Mouse (Mus musculus) hindbrain, embryonic 11.5 days (tissue): ENCODE measurements around the gene Rnf207. TPM values are rescaled to one million over a fixed set of nuclear protein-coding genes. Genes with fewer than 3 reads are reported as not detected.

Experiments used
- ATAC-seq: fragments of 200-750 bp; cut with Nextera tagmentation; 2 replicates; pipeline ENCODE4 v1.8.0; 2017; ENCODE audit warnings: mild to moderate bottlenecking, moderate TSS enrichment, moderate library complexity; ENCODE audit not compliant: low FRiP score
- DNase-seq: peaks from one replicate; pipeline ENCODE4 v3.0.0-alpha.2; 2015; ENCODE audit warnings: low spot score
- H3K27ac ChIP-seq: fragments of 300-500 bp; sonication (generic); 2 replicates; pipeline ENCODE4 v1.5.1; 2014; ENCODE audit warnings: mild to moderate bottlenecking, low read depth, low read length
- H3K27me3 ChIP-seq: fragments of 300-500 bp; sonication (generic); 2 replicates; pipeline ENCODE4 v1.6.1; 2014; ENCODE audit warnings: mild to moderate bottlenecking, low read length, moderate library complexity, mixed read lengths; ENCODE audit not compliant: control insufficient read depth, insufficient read depth
- H3K36me3 ChIP-seq: fragments of 300-500 bp; sonication (generic); 2 replicates; pipeline ENCODE4 v1.6.1; 2014; ENCODE audit warnings: mild to moderate bottlenecking, low read length, moderate library complexity, mixed read lengths; ENCODE audit not compliant: control insufficient read depth, insufficient read depth
- H3K4me1 ChIP-seq: fragments of 300-500 bp; sonication (generic); replicated peaks from 2 replicates; pipeline ENCODE4 v1.6.1; 2014; ENCODE audit warnings: low read length, mixed read lengths; ENCODE audit not compliant: control insufficient read depth, insufficient read depth
- H3K4me2 ChIP-seq: fragments of 300-500 bp; sonication (generic); replicated peaks from 2 replicates; pipeline ENCODE4 v1.6.1; 2014; ENCODE audit warnings: mild to moderate bottlenecking, low read depth, low read length
- H3K4me3 ChIP-seq: fragments of 300-500 bp; sonication (generic); 2 replicates; pipeline ENCODE4 v1.5.1; 2014; ENCODE audit warnings: low read depth, low read length
- H3K9ac ChIP-seq: fragments of 300-500 bp; sonication (generic); 2 replicates; pipeline ENCODE4 v1.6.1; 2014; ENCODE audit warnings: low read depth, low read length
- H3K9me3 ChIP-seq: fragments of 300-500 bp; sonication (generic); 2 replicates; pipeline ENCODE4 v1.6.1; 2016; ENCODE audit warnings: low read length; ENCODE audit not compliant: control insufficient read depth
- WGBS: fragments of 180-500 bp; shearing (Covaris S2); extraction: QIAGEN DNeasy Blood & Tissue Kit; methylation state at CpG from one replicate; pipeline ENCODE4 v1.1.7; 2014; 5-methylcytosine and 5-hydroxymethylcytosine counted together
- polyA plus RNA-seq: library from polyadenylated mRNA; unstranded; fragments of >200 nt; fragmentation: Nextera tagmentation; extraction: Ambion mirVana; gene quantifications from 2 replicates; pipeline ENCODE4 v1.2.1, GENCODE M21; 2014

Rnf207 gene
- polyA plus RNA-seq, 1 experiment from 2014 or later: 1.5 TPM

DNA sequence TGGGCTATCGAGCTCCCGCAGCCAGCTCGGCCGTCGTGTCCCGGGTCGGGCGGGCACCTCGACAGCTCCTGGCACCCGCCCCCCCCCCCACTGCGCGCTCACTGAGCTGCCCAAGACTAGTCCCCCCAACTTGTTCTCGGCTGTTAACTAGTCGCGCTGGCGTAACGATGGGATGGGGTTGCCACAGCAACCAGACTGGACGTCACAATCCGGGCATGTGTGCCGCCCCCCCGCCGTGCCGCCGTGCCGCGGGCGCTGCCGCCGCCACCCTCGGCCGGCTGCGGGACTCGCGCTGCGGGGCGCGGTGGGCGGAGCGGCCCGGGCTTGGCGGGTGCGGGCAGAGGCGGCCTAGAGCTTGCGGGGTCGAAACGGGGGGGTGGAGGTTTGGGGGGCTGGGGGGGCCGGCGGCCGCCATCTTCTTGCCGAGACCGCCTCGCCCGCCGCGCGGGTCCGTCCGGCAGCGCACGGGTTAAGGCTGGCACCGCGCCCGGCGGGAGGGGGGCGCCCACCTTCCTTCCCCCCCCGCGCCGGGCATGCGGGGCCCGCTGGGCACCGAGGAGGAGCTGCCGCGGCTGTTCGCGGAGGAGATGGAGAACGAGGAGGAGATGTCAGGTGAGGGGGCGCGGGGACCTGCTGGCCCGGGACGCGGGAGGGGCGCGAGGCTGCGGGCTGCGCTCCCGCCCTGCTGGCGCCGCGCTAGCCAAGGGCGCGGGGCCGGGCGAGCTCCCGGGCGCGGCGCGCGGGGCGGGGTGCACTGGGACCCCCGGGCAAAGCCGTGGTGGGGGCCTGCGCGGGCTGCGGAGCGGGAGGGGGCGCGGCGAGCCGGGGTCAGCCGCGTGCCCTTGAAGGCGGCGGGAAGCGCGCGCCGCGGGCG is 19.9 kb upstream of the Rnf207 start, which contains the start of gene Chd5:
Chd5 (plus strand) TSS at position 233 of the 874 bp plus-strand sequence.
- Histone ChIP-seq H3K4me3 (peak within 1 kb of the TSS; percentile 46), H3K36me3 (no peaks in the 10 kb centered on the region; the same call in 1 of the 2 replicates), H3K9ac (peak within 1 kb of the TSS; percentile 62), H3K4me1 (peaks cover 9% of the 10 kb centered on the region), H3K4me2 (peak within 1 kb of the TSS; percentile 99), H3K27me3 (peaks cover 38% of the 10 kb centered on the region), H3K9me3 (no peaks in the 10 kb centered on the region), H3K27ac (no peak within 1 kb of the TSS)
- DNase-seq (peak; percentile 41), ATAC-seq (peak; percentile 48; the same call in 1 of the 2 replicates)
- 2% methylated on average over 43 of the region's 120 CpGs for WGBS

DNA sequence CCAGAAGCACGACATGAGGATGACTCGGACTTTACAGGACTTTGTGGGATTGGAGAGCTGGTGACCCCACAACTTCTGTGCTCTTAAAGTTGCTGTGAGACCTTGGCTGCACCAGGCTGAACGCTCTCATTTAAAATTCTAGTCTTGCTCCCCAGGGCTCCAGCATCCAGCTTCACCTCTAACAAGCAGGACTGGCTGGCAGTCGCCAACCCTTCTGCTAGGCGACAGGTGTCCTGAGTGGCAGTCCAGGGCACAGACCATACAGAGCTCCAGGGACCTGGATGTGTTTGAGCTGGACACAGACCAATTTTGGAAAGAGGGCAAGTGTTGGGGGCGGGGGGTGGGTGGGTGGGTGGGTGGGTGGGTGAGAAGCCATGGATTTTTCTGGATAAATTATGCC is 19.0 kb upstream of the Rnf207 start:
- no peak overlapping the region for H3K4me3 ChIP-seq
- DNase-seq: no peak
- no peaks in the 10 kb centered on the region for H3K9me3 ChIP-seq
- H3K36me3 ChIP-seq: peaks cover 2% of the 10 kb centered on the region; the same call in 1 of the 2 replicates
- H3K4me2 ChIP-seq: no peak overlapping the region
- 23% methylated on average over 6 of the region's 6 CpGs for WGBS
- no peak for ATAC-seq
- H3K27ac ChIP-seq: no peak overlapping the region
- peaks cover 38% of the 10 kb centered on the region for H3K27me3 ChIP-seq
- no peak overlapping the region for H3K9ac ChIP-seq
- peaks cover 9% of the 10 kb centered on the region for H3K4me1 ChIP-seq

GRCm38 (mm10) chr4:152333587-152333986 is 14.8 kb upstream of the Rnf207 start:
- Histone ChIP-seq H3K27me3 (peaks cover 11% of the 10 kb centered on the region), H3K9me3 (no peaks in the 10 kb centered on the region), H3K4me3 (no peak overlapping the region), H3K27ac (no peak overlapping the region), H3K36me3 (peaks cover 11% of the 10 kb centered on the region), H3K9ac (no peak overlapping the region), H3K4me2 (no peak overlapping the region), H3K4me1 (peaks cover under 1% of the 10 kb centered on the region; the same call in 1 of the 2 replicates)
- DNase-seq: no peak
- 93% methylated on average over 12 of the region's 12 CpGs for WGBS
- ATAC-seq: no peak

DNA sequence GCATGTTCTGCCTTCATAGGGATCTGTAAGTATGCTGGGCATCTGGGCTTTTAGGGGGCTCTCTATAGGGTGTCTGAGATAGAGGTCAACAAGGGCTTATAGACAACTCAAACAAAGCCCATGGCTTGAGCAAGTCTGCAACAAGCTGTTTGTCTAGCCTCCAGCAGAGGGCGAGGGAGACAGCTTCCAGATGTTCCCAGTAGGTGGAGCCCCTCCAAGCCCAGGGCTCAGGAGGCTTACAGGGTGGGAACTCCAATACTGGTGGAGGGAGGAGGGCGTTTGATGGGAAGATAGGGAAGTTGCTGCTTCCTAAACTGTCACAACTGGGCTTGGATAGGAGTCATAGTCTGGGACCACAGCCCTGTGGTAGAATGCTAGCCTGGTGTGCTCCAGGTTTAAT is 14.2 kb upstream of the Rnf207 start:
- 51% methylated on average over 2 of the region's 2 CpGs for WGBS
- H3K36me3 ChIP-seq: peaks cover 11% of the 10 kb centered on the region
- H3K4me3 ChIP-seq: no peak overlapping the region
- DNase-seq (peak; percentile 84), ATAC-seq (peak; percentile 60; the same call in 1 of the 2 replicates)
- no peaks in the 10 kb centered on the region for H3K9me3 ChIP-seq
- H3K4me2 ChIP-seq: no peak overlapping the region
- H3K9ac ChIP-seq: no peak overlapping the region
- H3K27me3 ChIP-seq: peaks cover 5% of the 10 kb centered on the region
- H3K27ac ChIP-seq: no peak overlapping the region
- no peaks in the 10 kb centered on the region for H3K4me1 ChIP-seq

GRCm38 (mm10) chr4:152328691-152329090 is 9.9 kb upstream of the Rnf207 start:
- Histone ChIP-seq H3K27ac (no peak overlapping the region), H3K36me3 (peaks cover 11% of the 10 kb centered on the region), H3K9ac (no peak overlapping the region), H3K27me3 (no peaks in the 10 kb centered on the region), H3K4me2 (no peak overlapping the region), H3K9me3 (no peaks in the 10 kb centered on the region), H3K4me3 (no peak overlapping the region), H3K4me1 (peaks cover 4% of the 10 kb centered on the region)
- 85% methylated on average over 6 of the region's 6 CpGs for WGBS
- ATAC-seq (no peak), DNase-seq (peak; percentile 62)

- ATAC-seq (no peak), DNase-seq (no peak)
- no peaks in the 10 kb centered on the region for H3K27me3 ChIP-seq
- peaks cover 5% of the 10 kb centered on the region for H3K36me3 ChIP-seq
- H3K4me2 ChIP-seq: peak overlapping the region; percentile 77
- peak overlapping the region; percentile 96 for H3K9ac ChIP-seq
- peak overlapping the region; percentile 100 for H3K4me3 ChIP-seq
- H3K27ac ChIP-seq: no peak overlapping the region
- no peaks in the 10 kb centered on the region for H3K9me3 ChIP-seq
- peaks cover 4% of the 10 kb centered on the region for H3K4me1 ChIP-seq
- WGBS: 2% methylated on average over 11 of the region's 11 CpGs
These were observed 7.8 kb upstream of the Rnf207 start for GRCm38 (mm10) chr4:152326543-152326942.

DNA sequence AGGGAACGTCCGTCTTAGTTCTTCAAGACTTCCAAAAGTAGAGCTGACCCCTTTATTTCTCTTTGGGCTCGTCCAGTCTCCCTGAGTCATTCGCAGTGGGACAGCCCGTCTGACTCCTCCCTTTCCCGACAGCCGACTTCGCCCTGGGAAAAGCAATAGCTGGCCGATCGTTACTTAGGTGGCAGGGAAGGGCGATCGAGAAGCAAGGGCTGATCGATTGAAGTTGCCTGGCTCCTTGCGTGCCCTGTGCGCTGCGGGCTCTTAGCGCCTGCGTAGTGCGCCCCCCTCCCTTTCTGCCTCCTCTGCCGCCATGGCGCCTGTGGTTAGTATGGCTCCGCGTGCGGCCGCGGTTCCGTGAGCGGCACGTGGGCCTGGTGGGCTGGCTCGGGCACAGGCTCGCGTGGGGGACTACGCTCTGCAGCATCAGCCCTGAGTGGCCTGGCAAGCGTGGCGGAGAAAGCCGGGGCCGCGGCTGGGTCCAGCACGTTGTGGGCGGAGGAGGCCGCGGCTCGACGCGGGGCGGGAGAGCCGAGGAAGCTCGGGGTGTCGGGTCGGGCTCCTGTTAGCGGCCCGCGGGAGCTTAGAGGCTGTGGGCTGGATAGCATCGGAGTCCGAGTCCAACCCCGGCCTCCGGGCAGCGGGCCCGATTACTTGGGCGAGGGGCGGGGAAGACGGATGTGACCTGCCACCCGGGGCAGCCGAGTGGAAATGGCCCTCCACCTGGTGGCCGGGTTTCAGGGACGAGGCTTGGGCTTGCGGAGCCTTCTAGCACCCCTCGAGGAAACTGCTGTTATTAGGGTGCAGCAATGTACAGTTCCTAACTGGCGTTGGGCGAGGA is 7.0 kb upstream of the Rnf207 start, which contains the start of gene Rpl22:
Rpl22 (plus strand) TSS at position 169 of the 838 bp plus-strand sequence.
- peak within 1 kb of the TSS; percentile 77 for H3K4me2 ChIP-seq
- peak within 1 kb of the TSS; percentile 54; the same call in 1 of the 2 replicates for H3K27ac ChIP-seq
- under 1% methylated on average over 68 of the region's 70 CpGs for WGBS
- peak within 1 kb of the TSS; percentile 96 for H3K9ac ChIP-seq
- peak; percentile 93 for DNase-seq
- ATAC-seq: peak; percentile 95
- no peaks in the 10 kb centered on the region for H3K9me3 ChIP-seq
- H3K36me3 ChIP-seq: no peaks in the 10 kb centered on the region; the same call in 1 of the 2 replicates
- peaks cover 4% of the 10 kb centered on the region for H3K4me1 ChIP-seq
- no peaks in the 10 kb centered on the region for H3K27me3 ChIP-seq
- peak within 1 kb of the TSS; percentile 100 for H3K4me3 ChIP-seq
